Mouse (Mus musculus) monocyte, adult 5-6 weeks (primary cell): ENCODE results near the gene Gstt2. TPM values are rescaled to one million over a fixed set of nuclear protein-coding genes. Genes with fewer than 3 reads are reported as not detected.
A peak's percentile ranks its signal among the peaks of the same experiment; 100 is the strongest.

Experiments used
- ATAC-seq: fragments of 153-309, 156-312 bp; replicated peaks from 2 replicates; pipeline ENCODE4 v1.8.0; 2017; ENCODE audit warnings: mild to moderate bottlenecking; ENCODE audit not compliant: low TSS enrichment, insufficient number of reproducible peaks, severe bottlenecking, poor library complexity, low FRiP score
- total RNA-seq: library from RNA; stranded (forward); fragments of 200-1000, 200-491, 200-594 nt; gene quantifications from 3 replicates; pipeline ENCODE4 v1.2.3, GENCODE M21; 2017

Gstt2 gene
- total RNA-seq, 1 experiment from 2014 or later: 10.7 TPM

- ATAC-seq: 0 out of 2 replicates have a peak, but pooled peaks have one; percentile 15
Measured at GRCm38 (mm10) chr10:75832272-75832895, 4.8 kb downstream of the Gstt2 start.

DNA sequence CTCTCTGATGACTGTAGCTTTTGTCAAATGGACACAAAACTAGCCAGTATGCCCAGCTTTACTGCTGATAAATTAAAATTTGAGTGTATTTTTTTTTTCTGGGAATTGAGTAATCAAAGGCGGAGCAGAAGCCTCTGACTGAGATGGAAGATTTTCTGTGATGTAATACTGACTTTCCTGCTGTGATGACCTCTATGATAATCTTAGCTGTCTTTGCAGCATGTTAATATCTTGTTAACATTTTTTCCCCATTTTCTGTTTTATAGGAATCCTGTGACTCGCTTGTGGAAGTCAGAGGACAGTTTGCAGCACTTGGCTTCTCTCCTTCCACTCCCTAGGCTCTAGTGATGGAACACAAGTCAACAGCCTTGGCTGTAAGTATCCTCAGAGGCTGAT is 7.0 kb downstream of the Gstt2 start:
- no peak for ATAC-seq

DNA sequence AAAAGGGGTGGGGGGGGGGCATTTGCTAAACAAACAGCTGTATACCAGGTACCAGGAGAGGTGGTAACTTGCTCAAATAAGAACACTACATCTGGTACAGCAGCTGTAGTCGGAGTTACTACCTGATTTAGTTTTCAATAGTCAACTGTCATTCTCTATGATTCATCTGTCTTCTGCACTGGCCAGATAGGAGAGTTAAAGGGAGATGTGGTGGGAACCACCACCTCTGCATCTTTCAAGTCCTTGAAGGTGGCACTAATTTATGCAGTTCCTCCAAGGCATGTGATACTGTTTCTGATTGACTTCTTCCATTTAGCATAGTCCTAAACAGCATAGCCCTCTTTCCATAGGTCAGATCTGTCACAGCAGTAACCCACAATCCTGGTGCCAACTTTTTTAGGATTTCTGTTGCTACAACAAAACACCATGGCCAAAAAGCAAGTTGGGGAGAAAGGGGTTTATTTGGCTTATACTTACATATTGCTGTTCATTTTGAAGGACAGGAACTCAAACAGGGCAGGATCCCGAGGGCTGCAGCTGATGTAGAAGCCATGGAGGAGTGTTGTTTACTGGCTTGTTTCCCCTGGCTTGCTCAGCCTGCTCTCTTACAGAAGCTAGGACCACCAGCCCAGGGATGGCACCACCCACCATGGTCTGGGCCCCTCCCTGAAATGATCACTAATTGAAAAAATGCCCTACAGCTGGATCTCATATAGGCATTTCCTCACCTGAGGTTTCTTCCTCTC is 7.5 kb downstream of the Gstt2 start:
- no peak for ATAC-seq

DNA sequence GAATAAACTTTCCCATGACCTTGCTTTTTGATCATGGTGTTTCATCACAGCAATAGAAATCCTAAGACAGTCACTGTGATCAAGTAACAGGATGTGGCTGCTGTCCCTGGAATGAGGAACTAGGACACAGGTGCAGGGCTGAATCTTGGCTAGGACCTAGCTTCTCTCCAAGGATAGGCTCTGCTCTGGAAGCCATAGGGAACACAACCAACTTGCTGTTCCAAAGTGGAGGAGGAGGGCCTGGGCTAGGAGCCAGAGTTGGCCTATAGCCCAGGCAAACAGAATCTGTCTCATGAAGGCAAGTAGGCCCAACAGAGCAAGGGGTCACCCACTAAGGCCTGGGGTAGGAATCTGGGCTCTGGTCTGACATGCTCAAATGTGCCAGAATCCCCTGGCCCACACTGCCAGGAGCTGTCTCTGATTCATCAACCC is 8.7 kb downstream of the Gstt2 start:
- ATAC-seq: no peak

- ATAC-seq: no peak
Measured at GRCm38 (mm10) chr10:75827668-75828360, 9.4 kb downstream of the Gstt2 start.

- no peak for ATAC-seq
Measured at GRCm38 (mm10) chr10:75824530-75824929, 12.7 kb downstream of the Gstt2 start.

DNA sequence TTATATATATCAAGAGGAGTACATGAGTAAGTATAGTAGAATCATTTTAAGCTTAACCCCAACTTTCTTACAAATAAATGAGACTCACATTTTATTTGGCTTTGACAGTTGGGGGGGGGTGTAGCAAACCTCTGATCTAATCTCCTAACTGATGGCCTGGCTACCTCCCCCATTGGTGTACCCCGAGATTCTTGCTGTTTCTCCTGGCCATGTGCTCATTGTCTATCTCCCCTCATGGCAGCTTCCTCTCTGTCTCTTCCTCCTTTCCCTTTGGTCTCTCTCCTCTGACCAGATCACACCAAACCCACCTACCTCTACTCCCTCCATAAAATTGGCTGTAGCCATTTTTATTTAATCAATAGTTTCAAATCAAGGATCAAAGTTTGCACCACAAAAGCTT is 13.4 kb downstream of the Gstt2 start:
- no peak for ATAC-seq

DNA sequence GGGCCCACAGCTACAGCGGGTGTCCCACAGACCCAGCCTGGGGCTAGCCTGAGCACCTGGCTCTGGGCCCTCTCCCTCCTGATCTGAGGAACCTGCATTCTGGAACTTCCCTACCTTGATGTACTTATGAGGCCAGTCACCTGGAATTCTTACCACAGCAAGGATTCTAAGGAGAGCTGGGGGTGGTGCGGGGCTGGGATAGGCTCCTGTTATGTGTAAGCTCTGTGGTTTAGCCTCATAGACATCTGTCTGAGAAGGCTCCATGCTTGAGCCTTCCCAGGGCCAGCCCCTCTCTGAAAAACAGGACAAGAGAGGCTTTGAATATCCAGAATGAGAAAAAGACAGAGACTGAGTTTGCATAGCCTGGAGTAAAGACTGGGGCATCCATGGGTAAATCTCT is 14.8 kb downstream of the Gstt2 start, which contains the start of gene Gstt4:
Gene Gstt4 (minus strand): TSS at position 101 of the 400 bp plus-strand sequence.
- no peak for ATAC-seq

DNA sequence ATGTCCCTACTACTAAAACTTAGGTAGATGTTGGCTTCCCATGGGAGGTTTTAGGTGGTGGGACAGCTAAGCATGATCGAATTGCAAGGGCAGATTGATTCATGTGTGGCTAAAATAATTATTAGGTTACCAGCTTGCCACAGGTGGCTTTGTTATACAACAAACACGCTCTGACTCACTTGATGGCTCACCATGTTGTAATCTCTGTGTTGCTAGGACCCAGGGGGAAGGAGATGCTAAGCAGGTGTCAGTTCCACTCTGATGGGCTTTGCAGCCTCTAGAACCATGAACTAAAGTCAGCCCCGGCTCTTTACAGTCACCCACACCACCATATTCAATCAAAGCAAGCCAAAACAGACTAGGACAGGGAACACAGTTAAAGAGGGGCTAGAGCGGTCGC is 17.3 kb downstream of the Gstt2 start:
- ATAC-seq: no peak

DNA sequence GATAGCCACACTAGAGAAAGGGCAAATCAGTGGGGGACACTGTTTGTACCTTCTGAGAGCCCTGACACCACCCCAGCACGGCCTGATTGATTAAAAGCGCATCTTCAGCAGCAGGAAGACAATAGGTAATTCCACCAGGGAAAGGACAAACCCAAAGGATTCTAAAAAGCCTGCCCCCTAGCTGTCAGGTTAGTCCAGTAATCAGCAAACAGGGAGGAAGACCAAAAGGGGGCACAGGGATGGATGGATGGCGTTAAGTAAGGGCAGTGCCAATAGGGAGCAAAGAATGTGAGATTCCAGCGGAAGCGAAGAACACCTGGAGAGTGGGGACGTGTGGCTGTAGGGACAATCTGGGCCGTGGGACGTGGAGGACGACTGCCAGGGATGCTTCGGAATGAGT is 18.6 kb downstream of the Gstt2 start:
- no peak for ATAC-seq

DNA sequence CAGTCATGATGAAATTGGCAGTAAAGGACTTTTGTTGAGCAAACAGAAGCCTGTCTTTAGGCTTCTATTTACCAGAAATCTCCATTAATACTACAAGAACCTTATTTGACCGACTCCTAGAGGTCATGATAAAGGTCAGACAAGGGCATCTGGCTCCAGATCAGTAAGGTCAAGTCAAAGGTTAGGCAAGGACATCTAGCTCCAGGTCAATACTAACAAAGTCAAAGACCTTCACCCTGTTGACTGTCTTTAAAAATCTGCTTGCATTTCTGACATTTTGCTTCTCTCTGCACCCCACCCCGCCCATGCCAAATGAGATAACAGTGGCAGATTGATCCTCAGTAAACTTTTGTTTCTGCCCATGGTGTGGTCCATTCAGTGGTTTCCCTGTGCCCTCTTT is 33.0 kb downstream of the Gstt2 start:
- no peak for ATAC-seq

- ATAC-seq: peak; percentile 33; the same call in 1 of the 2 replicates
Measured at GRCm38 (mm10) chr10:75798176-75798696, 39.0 kb downstream of the Gstt2 start, which contains the start of gene Gstt1. TSS of gene Gstt1 (minus strand) at chr10:75798584.

DNA sequence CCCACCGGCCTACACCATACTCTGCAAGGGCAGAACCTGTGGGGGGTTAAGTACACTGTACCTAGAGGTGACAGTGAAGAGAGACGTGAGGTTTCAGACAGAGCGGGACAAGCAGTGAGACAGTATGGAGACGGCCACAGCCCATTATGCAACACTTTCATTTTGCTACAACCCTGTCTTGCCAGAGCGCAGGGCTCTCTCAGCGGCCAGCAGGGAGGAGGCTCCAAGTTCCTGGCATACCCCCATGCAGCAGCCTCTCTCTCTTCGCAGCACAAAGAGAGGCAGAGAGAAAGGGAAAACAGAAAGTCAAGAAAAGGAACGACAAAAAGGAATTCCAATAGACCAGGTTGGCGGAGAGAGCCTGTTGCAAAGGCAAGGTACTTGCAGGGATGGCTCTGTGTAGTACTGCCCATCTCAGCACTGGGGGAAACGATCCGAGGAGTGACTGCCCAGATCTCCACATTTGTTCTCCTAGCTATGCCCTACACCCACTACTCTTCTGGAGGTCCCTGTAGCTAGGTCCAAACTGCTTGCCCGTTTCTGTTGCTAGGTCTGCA is 39.5 kb downstream of the Gstt2 start:
- ATAC-seq: peak; percentile 57; the same call in 1 of the 2 replicates

DNA sequence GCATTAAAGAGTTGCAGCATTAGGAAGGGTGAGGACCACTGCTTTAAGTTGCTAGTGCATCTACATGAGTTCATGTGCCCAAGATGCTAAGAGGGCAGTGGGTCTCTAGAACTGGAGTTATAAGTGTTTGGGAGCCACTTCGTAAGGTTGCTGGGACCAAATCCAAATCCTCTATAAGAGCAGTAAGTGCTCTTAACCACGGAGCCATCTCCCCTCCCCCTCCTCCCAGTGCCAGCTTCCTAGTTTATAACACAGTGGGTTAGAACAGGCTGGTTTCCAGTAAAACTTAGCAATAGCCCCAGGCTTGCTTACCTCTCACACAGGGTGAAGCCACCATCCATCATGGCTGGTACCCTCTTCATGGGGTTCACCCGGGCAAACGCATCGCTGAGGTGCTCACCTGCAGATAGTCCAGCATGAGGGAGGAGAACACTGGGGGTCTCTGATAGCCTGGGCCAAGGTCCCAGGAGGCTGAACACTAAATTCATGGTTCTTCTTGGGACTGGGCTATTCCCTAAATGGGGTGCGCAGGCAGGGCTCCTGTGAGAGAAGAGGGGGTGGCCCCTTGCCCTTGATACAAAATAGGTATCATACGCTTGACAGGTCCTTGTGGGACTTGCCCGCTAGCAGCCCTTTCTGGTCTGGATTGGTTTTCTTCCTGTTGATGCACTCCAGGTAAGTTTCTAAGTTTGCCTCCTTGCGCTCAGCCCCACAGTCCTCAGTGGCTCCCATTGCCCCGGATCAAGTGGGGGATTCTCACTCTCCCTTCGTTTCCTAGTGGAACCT is 40.3 kb downstream of the Gstt2 start:
- no peak for ATAC-seq

DNA sequence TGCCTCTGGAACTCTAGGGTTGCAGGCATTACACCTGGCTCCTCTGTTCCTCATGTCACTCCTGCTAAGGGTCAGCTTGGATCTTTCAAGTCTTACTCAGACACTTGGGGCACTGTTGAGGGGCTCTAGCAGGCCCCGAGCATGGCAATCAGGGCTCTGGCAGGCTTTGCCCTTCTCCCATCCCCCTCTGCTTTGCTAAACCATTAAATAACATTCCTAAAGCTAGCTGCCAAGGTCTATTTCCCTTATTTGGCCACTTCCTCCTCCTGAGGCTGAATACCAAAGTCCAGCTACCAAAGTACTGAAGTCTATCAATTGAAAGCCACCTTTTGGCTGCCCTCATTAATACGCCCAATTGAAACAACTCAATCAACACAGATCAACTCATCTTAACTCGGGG is 42.3 kb downstream of the Gstt2 start:
- no peak for ATAC-seq

DNA sequence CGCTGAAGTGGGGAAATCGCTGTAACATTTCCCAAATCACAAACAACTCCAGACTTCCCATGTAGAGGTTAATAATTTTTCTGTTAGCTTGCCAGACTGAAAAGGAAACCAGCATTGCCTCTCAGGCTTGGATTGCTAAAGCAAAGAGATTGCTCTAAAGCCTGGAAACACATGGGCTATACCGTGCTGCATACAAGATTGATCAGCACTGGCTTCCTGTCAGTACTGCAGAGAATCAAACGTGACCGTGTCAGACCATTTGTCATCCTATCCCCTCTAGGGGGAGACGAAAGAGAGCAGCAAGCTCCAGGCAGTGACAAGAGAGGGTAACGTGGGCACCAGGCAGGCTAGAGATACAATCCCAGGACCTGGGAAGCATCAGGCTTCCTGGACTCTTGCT is 46.5 kb downstream of the Gstt2 start:
- no peak for ATAC-seq

- no peak for ATAC-seq
Measured at GRCm38 (mm10) chr10:75789841-75790240, 47.4 kb downstream of the Gstt2 start.

DNA sequence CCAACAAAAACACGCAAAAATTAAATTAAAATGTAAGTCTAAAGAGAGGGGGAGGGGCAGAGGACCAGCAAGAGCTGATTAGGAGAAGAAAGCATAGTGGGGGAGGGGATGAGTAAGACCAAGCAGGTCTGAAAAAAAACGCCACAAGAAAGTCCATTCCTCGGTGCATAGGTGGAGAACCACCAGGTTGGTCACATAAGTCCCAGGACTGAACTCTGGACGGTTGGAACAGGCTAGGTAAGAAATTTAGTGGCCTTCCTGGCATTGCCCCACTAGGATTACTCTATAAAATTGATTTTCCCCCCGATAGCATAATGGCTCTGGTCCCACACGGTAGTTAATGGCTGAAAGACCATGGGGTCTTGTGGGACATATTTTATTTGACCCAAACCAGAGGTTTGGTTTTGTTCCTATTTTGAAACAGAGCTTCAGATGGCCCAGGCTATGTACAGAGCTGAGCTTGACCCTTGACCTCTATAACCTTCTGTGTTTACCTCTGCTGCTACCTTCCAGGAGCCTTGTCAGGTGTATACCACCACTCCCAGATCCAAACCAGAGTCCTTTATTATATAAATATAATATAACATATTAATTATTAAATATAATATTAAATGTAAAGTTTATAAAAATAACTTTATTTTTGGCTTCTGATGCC is 48.0 kb downstream of the Gstt2 start:
- no peak for ATAC-seq
